Mouse (Mus musculus) ES-E14 (cell line): Measurements from ENCODE around the gene Gm21671.
"Not testable (repeated sequence)": the region's sequence is repeated elsewhere in the genome, so short reads cannot be mapped to it uniquely, and the experiment has no call there.

Source experiments
- CHD2 ChIP-seq: IDR thresholded peaks from 2 replicates; pipeline ENCODE4 v1.6.1; 2014; ENCODE audit warnings: mild to moderate bottlenecking, low read depth, low read length, inconsistent platforms
- MAFK ChIP-seq: IDR thresholded peaks from 2 replicates; pipeline ENCODE4 v1.6.1; 2014; ENCODE audit warnings: mild to moderate bottlenecking, low read depth, low read length, inconsistent platforms; ENCODE audit not compliant: insufficient read depth
- ZNF384 ChIP-seq: IDR thresholded peaks from 2 replicates; pipeline ENCODE4 v1.6.1; 2012; ENCODE audit warnings: low read depth, low read length, inconsistent platforms

GRCm38 (mm10) chr5:25957050-25957449 lies 2.8 kb upstream of the Gm21671 start:
- TF ChIP-seq ZNF384, MAFK, CHD2: not testable (repeated sequence)
